Mouse (Mus musculus) forebrain, embryonic 15.5 days (tissue): ENCODE data around the gene Tlk1. TPM values are rescaled to one million over a fixed set of nuclear protein-coding genes. Genes with fewer than 3 reads are reported as not detected.
A peak's percentile ranks its signal among the peaks of the same experiment; 100 is the strongest.

Experiments
- ATAC-seq: fragments of 200-750 bp; cut with Nextera tagmentation; replicated peaks from 2 replicates; pipeline ENCODE4 v1.8.0; 2017; ENCODE audit warnings: mild to moderate bottlenecking, moderate TSS enrichment, moderate library complexity
- H3K27ac ChIP-seq: fragments of 300-500 bp; sonication (generic); replicated peaks from 2 replicates; pipeline ENCODE4 v1.5.1; 2015; ENCODE audit warnings: mild to moderate bottlenecking, inconsistent platforms
- H3K27me3 ChIP-seq: fragments of 300-500 bp; sonication (generic); 2 replicates; pipeline ENCODE4 v1.6.1; 2015; ENCODE audit warnings: inconsistent platforms
- H3K36me3 ChIP-seq: fragments of 300-500 bp; sonication (generic); 2 replicates; pipeline ENCODE4 v1.6.1; 2015; ENCODE audit warnings: mild to moderate bottlenecking, inconsistent platforms
- H3K4me1 ChIP-seq: fragments of 300-500 bp; sonication (generic); 2 replicates; pipeline ENCODE4 v1.6.1; 2015; ENCODE audit warnings: inconsistent platforms
- H3K4me2 ChIP-seq: fragments of 300-500 bp; sonication (generic); replicated peaks from 2 replicates; pipeline ENCODE4 v1.6.1; 2015; ENCODE audit warnings: mild to moderate bottlenecking, inconsistent platforms
- H3K4me3 ChIP-seq: fragments of 300-500 bp; sonication (generic); 2 replicates; pipeline ENCODE4 v1.5.1; 2015; ENCODE audit warnings: mild to moderate bottlenecking, inconsistent platforms
- H3K9ac ChIP-seq: fragments of 300-500 bp; sonication (generic); replicated peaks from 2 replicates; pipeline ENCODE4 v1.6.1; 2015; ENCODE audit warnings: mild to moderate bottlenecking, inconsistent platforms
- H3K9me3 ChIP-seq: fragments of 300-500 bp; sonication (generic); 2 replicates; pipeline ENCODE4 v1.6.1; 2016; ENCODE audit warnings: inconsistent platforms
- WGBS: fragments of 180-500 bp; shearing (Covaris S2); methylation state at CpG from one replicate; pipeline ENCODE4 v1.1.7; 2015; ENCODE audit warnings: mixed read lengths; 5-methylcytosine and 5-hydroxymethylcytosine counted together
- polyA plus RNA-seq: library from polyadenylated mRNA; unstranded; fragments of >200 nt; fragmentation: Nextera tagmentation; extraction: Ambion mirVana; gene quantifications from 2 replicates; pipeline ENCODE4 v1.2.1, GENCODE M21; 2015

Tlk1 gene
- polyA plus RNA-seq, 1 experiment from 2014 or later = 25.3 TPM

GRCm38 (mm10) chr2:70830683-70831082 lies 5.2 kb upstream of the Tlk1 start:
- H3K27me3 ChIP-seq = no peaks in the 10 kb centered on the region
- H3K4me2 ChIP-seq = no peak overlapping the region
- H3K4me3 ChIP-seq = no peak overlapping the region
- peaks cover 6% of the 10 kb centered on the region; the same call in 1 of the 2 replicates for H3K4me1 ChIP-seq
- H3K9ac ChIP-seq = no peak overlapping the region
- no peaks in the 10 kb centered on the region for H3K9me3 ChIP-seq
- WGBS = 60% methylated on average over 2 of the region's 2 CpGs
- no peaks in the 10 kb centered on the region for H3K36me3 ChIP-seq
- H3K27ac ChIP-seq = no peak overlapping the region
- no peak for ATAC-seq

GRCm38 (mm10) chr2:70829946-70830610 lies 4.5 kb upstream of the Tlk1 start:
- Histone ChIP-seq H3K9me3 (no peaks in the 10 kb centered on the region), H3K36me3 (no peaks in the 10 kb centered on the region), H3K4me3 (no peak overlapping the region), H3K27me3 (no peaks in the 10 kb centered on the region), H3K4me2 (no peak overlapping the region), H3K27ac (no peak overlapping the region), H3K9ac (no peak overlapping the region), H3K4me1 (peaks cover 6% of the 10 kb centered on the region; the same call in 1 of the 2 replicates)
- WGBS = 90% methylated on average over 5 of the region's 5 CpGs
- no peak for ATAC-seq

GRCm38 (mm10) chr2:70827780-70828179 lies 2.3 kb upstream of the Tlk1 start:
- Histone ChIP-seq H3K9me3 (no peaks in the 10 kb centered on the region), H3K36me3 (no peaks in the 10 kb centered on the region), H3K9ac (no peak overlapping the region), H3K4me3 (no peak overlapping the region), H3K4me1 (peaks cover 14% of the 10 kb centered on the region), H3K27ac (no peak overlapping the region), H3K4me2 (no peak overlapping the region), H3K27me3 (no peaks in the 10 kb centered on the region)
- WGBS = 84% methylated on average over 8 of the region's 8 CpGs
- ATAC-seq = no peak

GRCm38 (mm10) chr2:70826436-70827230 lies 1.1 kb upstream of the Tlk1 start:
- Histone ChIP-seq H3K9me3 (no peaks in the 10 kb centered on the region), H3K4me2 (peak overlapping the region; percentile 62), H3K9ac (no peak overlapping the region), H3K4me3 (peak overlapping the region; percentile 83; the same call in 1 of the 2 replicates), H3K27ac (no peak overlapping the region), H3K27me3 (no peaks in the 10 kb centered on the region), H3K4me1 (peaks cover 20% of the 10 kb centered on the region), H3K36me3 (no peaks in the 10 kb centered on the region)
- ATAC-seq = no peak
- WGBS = 80% methylated on average over 8 of the region's 8 CpGs

GRCm38 (mm10) chr2:70824838-70825370 lies 624 bp downstream of the Tlk1 start:
- WGBS = 1% methylated on average over 41 of the region's 59 CpGs
- Histone ChIP-seq H3K27me3 (no peaks in the 10 kb centered on the region), H3K9ac (peak overlapping the region; percentile 95), H3K4me1 (peaks cover 22% of the 10 kb centered on the region), H3K27ac (peak overlapping the region; percentile 100), H3K9me3 (no peaks in the 10 kb centered on the region), H3K36me3 (no peaks in the 10 kb centered on the region), H3K4me2 (peak overlapping the region; percentile 62), H3K4me3 (peak overlapping the region; percentile 83)
- peak; percentile 84 for ATAC-seq

GRCm38 (mm10) chr2:70823926-70824800 lies 1.4 kb downstream of the Tlk1 start:
- Histone ChIP-seq H3K27me3 (no peaks in the 10 kb centered on the region), H3K9me3 (no peaks in the 10 kb centered on the region), H3K4me1 (peaks cover 22% of the 10 kb centered on the region), H3K36me3 (no peaks in the 10 kb centered on the region), H3K27ac (peak overlapping the region; percentile 100), H3K9ac (peak overlapping the region; percentile 95), H3K4me3 (peak overlapping the region; percentile 83), H3K4me2 (peak overlapping the region; percentile 62)
- under 1% methylated on average over 27 of the region's 27 CpGs for whole genome bisulfite sequencing
- ATAC-seq = no peak

GRCm38 (mm10) chr2:70823434-70823833 lies 2.1 kb downstream of the Tlk1 start:
- Histone ChIP-seq H3K27me3 (no peaks in the 10 kb centered on the region), H3K36me3 (no peaks in the 10 kb centered on the region), H3K4me1 (peaks cover 22% of the 10 kb centered on the region), H3K9ac (no peak overlapping the region), H3K4me2 (peak overlapping the region; percentile 62), H3K9me3 (no peaks in the 10 kb centered on the region), H3K27ac (no peak overlapping the region), H3K4me3 (peak overlapping the region; percentile 83)
- 29% methylated on average over 5 of the region's 5 CpGs for WGBS
- no peak for ATAC-seq

GRCm38 (mm10) chr2:70816939-70817338 lies 8.6 kb downstream of the Tlk1 start:
- Histone ChIP-seq H3K4me3 (no peak overlapping the region), H3K9ac (no peak overlapping the region), H3K4me1 (peaks cover 5% of the 10 kb centered on the region; the same call in 1 of the 2 replicates), H3K9me3 (no peaks in the 10 kb centered on the region), H3K36me3 (no peaks in the 10 kb centered on the region), H3K27ac (no peak overlapping the region), H3K27me3 (no peaks in the 10 kb centered on the region), H3K4me2 (no peak overlapping the region)
- no peak for ATAC-seq
- WGBS = 61% methylated on average over 3 of the region's 3 CpGs

- Histone ChIP-seq H3K36me3 (no peaks in the 10 kb centered on the region), H3K4me2 (no peak overlapping the region), H3K4me1 (no peaks in the 10 kb centered on the region), H3K27ac (no peak overlapping the region), H3K27me3 (no peaks in the 10 kb centered on the region), H3K4me3 (no peak overlapping the region), H3K9me3 (no peaks in the 10 kb centered on the region), H3K9ac (no peak overlapping the region)
- no peak for ATAC-seq
- 80% methylated on average over 2 of the region's 2 CpGs for WGBS
Observed at GRCm38 (mm10) chr2:70816016-70816415, 9.5 kb downstream of the Tlk1 start.

- Histone ChIP-seq H3K9ac (no peak overlapping the region), H3K4me2 (no peak overlapping the region), H3K4me1 (no peaks in the 10 kb centered on the region), H3K36me3 (no peaks in the 10 kb centered on the region), H3K9me3 (no peaks in the 10 kb centered on the region), H3K27me3 (no peaks in the 10 kb centered on the region), H3K27ac (no peak overlapping the region), H3K4me3 (no peak overlapping the region)
- 82% methylated on average over 4 of the region's 4 CpGs for WGBS
- ATAC-seq = no peak
Observed at GRCm38 (mm10) chr2:70813608-70814007, 11.9 kb downstream of the Tlk1 start.

- H3K4me3 ChIP-seq = no peak overlapping the region
- H3K27me3 ChIP-seq = no peaks in the 10 kb centered on the region
- H3K4me2 ChIP-seq = no peak overlapping the region
- H3K9ac ChIP-seq = no peak overlapping the region
- no peaks in the 10 kb centered on the region for H3K9me3 ChIP-seq
- WGBS = 79% methylated on average over 3 of the region's 3 CpGs
- no peaks in the 10 kb centered on the region for H3K36me3 ChIP-seq
- H3K4me1 ChIP-seq = no peaks in the 10 kb centered on the region
- no peak for ATAC-seq
- no peak overlapping the region for H3K27ac ChIP-seq
Observed at GRCm38 (mm10) chr2:70811476-70811875, 14.1 kb downstream of the Tlk1 start.
